In genomic region chr6:143912316-143912715, GRCm38 (mm10) we compare ENCODE assay signal across 18 mouse cellular contexts.
A peak's percentile ranks its signal among the peaks of the same experiment; 100 is the strongest.
DNase-seq lines count a peak whose midpoint lies in the region; TF ChIP-seq lines count a peak whose summit lies in the region.
"Had no signal": no experiment of that assay in that cellular context is flagged by ENCODE, and none has a peak within 500 bp of the region (broad histone marks: within the 10 kb centered on the region; RNA-seq: fewer than 3 reads in every experiment).

No protein-coding gene starts in this region.

- H3K4me3 ChIP-seq in layer of hippocampus, adult 2 months, result no peak overlapping the region
- H3K4me3 ChIP-seq in gastrocnemius, adult 2 months, result no peak overlapping the region
- H3K4me3 ChIP-seq: embryonic facial prominence, embryonic 15.5 days; erythroblast, embryonic 14.5 days; forebrain, embryonic 10.5 days; heart, embryonic 12.5 days; hindbrain, embryonic 15.5 days had no signal

- intact Hi-C loops in gastrocnemius, adult 2 months (cut with DNase I), result no loop called here
- intact Hi-C loops in left cerebral cortex, postnatal 25 days (cut with DNase I), result no loop called here

- no peak overlapping the region for H3K27ac ChIP-seq in layer of hippocampus, adult 2 months
- H3K27ac ChIP-seq in gastrocnemius, adult 2 months, result no peak overlapping the region
- H3K27ac ChIP-seq: embryonic facial prominence, embryonic 15.5 days; forebrain, embryonic 10.5 days; hindbrain, embryonic 15.5 days had no signal

- no peak for TF ChIP-seq CTCF in layer of hippocampus, adult 2 months (conservative IDR thresholded peaks at IDR 0.05)
- no peak for TF ChIP-seq CTCF in gastrocnemius, adult 2 months (IDR thresholded peaks at IDR 0.05)

- peak; percentile 18 to 34 for DNase-seq in cerebellum, postnatal 10 days
- DNase-seq in cerebellum, adult 9-10 months, result no peak
- DNase-seq in brain, adult 2 months (ENCODE audit: low read depth, low spot score), result peak; percentile 31
- peak; percentile 51 to 68 for DNase-seq in layer of hippocampus, adult 2 months (ENCODE audit: low spot score in 2 of 2)
- DNase-seq in layer of hippocampus, postnatal 10 days (ENCODE audit: low spot score in 2 of 2), result peak; percentile 43 to 60
- DNase-seq in gastrocnemius, adult 2 months, result no peak
- no peak for DNase-seq in left cerebral cortex, postnatal 25 days (ENCODE audit: low spot score in 2 of 2)
- no peak for DNase-seq in gastrocnemius, postnatal 4 days (ENCODE audit: low spot score in 2 of 2)
- DNase-seq: adrenal gland, postnatal 10 days; B cell, adult 2 months; cerebellum, adult 18-20 months; embryo, embryonic 11 days; gastrocnemius, postnatal 14 days had no signal

Comparison
In these comparisons a context has a peak if more than half of its experiments do, and no peak if none do; other contexts are left out.
1. DNase-seq: peak in cerebellum, postnatal 10 days (2 of 2), brain, adult 2 months (single experiment), layer of hippocampus, adult 2 months (2 of 2) and layer of hippocampus, postnatal 10 days (2 of 2); none in cerebellum, adult 9-10 months (single experiment), gastrocnemius, adult 2 months (single experiment), left cerebral cortex, postnatal 25 days (0 of 2) and gastrocnemius, postnatal 4 days (0 of 2).